Mouse (Mus musculus): ENCODE data around the gene Dock10. TPM values are rescaled to one million over a fixed set of nuclear protein-coding genes. Genes with fewer than 3 reads are reported as not detected.

Dock10 gene
- polyA plus RNA-seq, 2 experiments = 3.5 to 3.6 TPM

- Histone ChIP-seq H3K4me1 (replicated peaks; ENCODE audit: control insufficient read depth in 2 of 2, insufficient read depth in 2 of 2, low read length in 1 of 2) (no peaks in the 10 kb centered on the region), H3K9me3 (ENCODE audit: control insufficient read depth, low read length) (no peaks in the 10 kb centered on the region), H3K4me3 (ENCODE audit: insufficient read depth in 1 of 2, low read depth in 2 of 2, low read length in 2 of 2) (no peak overlapping the region), H3K9ac (replicated peaks) (no peak overlapping the region), H3K27ac (no peak overlapping the region), H3K36me3 (replicated peaks; ENCODE audit: control insufficient read depth, insufficient read depth, low read depth) (no peaks in the 10 kb centered on the region), H3K4me2 (ENCODE audit: low read depth) (no peak overlapping the region), H3K27me3 (ENCODE audit: control insufficient read depth, insufficient read depth, low read length) (no peaks in the 10 kb centered on the region)
- TF ChIP-seq EP300 (IDR thresholded peaks at IDR 0.05; ENCODE audit: low read depth) (no peak), CTCF (IDR thresholded peaks at IDR 0.05; ENCODE audit: low read depth) (no peak)
- DNase-seq (ENCODE audit: low read depth in 3 of 3, low spot score in 3 of 3) (no peak), ATAC-seq (ENCODE audit: insufficient read depth) (no peak)
- WGBS (ENCODE audit: insufficient replicate concordance) = 43% methylated on average over 1 of the region's 1 CpGs
Measured at GRCm38 (mm10) chr1:80676004-80676673, 82.2 kb downstream of the Dock10 start.

- Histone ChIP-seq H3K9ac (replicated peaks) (no peak overlapping the region), H3K4me1 (replicated peaks; ENCODE audit: control insufficient read depth in 2 of 2, insufficient read depth in 2 of 2, low read length in 1 of 2) (no peaks in the 10 kb centered on the region), H3K9me3 (ENCODE audit: control insufficient read depth, low read length) (no peaks in the 10 kb centered on the region), H3K27me3 (ENCODE audit: control insufficient read depth, insufficient read depth, low read length) (no peaks in the 10 kb centered on the region), H3K27ac (no peak overlapping the region), H3K4me2 (ENCODE audit: low read depth) (no peak overlapping the region), H3K4me3 (ENCODE audit: insufficient read depth in 1 of 2, low read depth in 2 of 2, low read length in 2 of 2) (no peak overlapping the region), H3K36me3 (replicated peaks; ENCODE audit: control insufficient read depth, insufficient read depth, low read depth) (no peaks in the 10 kb centered on the region)
- WGBS (ENCODE audit: insufficient replicate concordance) = 35% methylated on average over 3 of the region's 3 CpGs
- DNase-seq (ENCODE audit: low read depth in 3 of 3, low spot score in 3 of 3) (no peak), ATAC-seq (ENCODE audit: insufficient read depth) (no peak)
- TF ChIP-seq CTCF (IDR thresholded peaks at IDR 0.05; ENCODE audit: low read depth) (no peak), EP300 (IDR thresholded peaks at IDR 0.05; ENCODE audit: low read depth) (no peak)
Measured at GRCm38 (mm10) chr1:80671730-80672129, 86.6 kb downstream of the Dock10 start.

- ATAC-seq (ENCODE audit: insufficient read depth) (no peak), DNase-seq (ENCODE audit: low read depth in 3 of 3, low spot score in 3 of 3) (no peak)
- Histone ChIP-seq H3K27ac (no peak overlapping the region), H3K27me3 (ENCODE audit: control insufficient read depth, insufficient read depth, low read length) (no peaks in the 10 kb centered on the region), H3K9me3 (ENCODE audit: control insufficient read depth, low read length) (no peaks in the 10 kb centered on the region), H3K4me2 (ENCODE audit: low read depth) (no peak overlapping the region), H3K4me1 (replicated peaks; ENCODE audit: control insufficient read depth in 2 of 2, insufficient read depth in 2 of 2, low read length in 1 of 2) (no peaks in the 10 kb centered on the region), H3K36me3 (replicated peaks; ENCODE audit: control insufficient read depth, insufficient read depth, low read depth) (no peaks in the 10 kb centered on the region), H3K9ac (replicated peaks) (no peak overlapping the region), H3K4me3 (ENCODE audit: insufficient read depth in 1 of 2, low read depth in 2 of 2, low read length in 2 of 2) (no peak overlapping the region)
- TF ChIP-seq EP300 (IDR thresholded peaks at IDR 0.05; ENCODE audit: low read depth) (no peak), CTCF (IDR thresholded peaks at IDR 0.05; ENCODE audit: low read depth) (no peak)
- WGBS (ENCODE audit: insufficient replicate concordance) = 50% methylated on average over 5 of the region's 5 CpGs
Measured at GRCm38 (mm10) chr1:80671056-80671455, 87.3 kb downstream of the Dock10 start.

GRCm38 (mm10) chr1:80670387-80670786, 87.9 kb downstream of the Dock10 start:
- no peak overlapping the region for H3K9ac ChIP-seq (replicated peaks)
- no peaks in the 10 kb centered on the region for H3K4me1 ChIP-seq (replicated peaks; ENCODE audit: control insufficient read depth in 2 of 2, insufficient read depth in 2 of 2, low read length in 1 of 2)
- H3K36me3 ChIP-seq (replicated peaks; ENCODE audit: control insufficient read depth, insufficient read depth, low read depth) = no peaks in the 10 kb centered on the region
- no peak overlapping the region for H3K4me3 ChIP-seq (ENCODE audit: insufficient read depth in 1 of 2, low read depth in 2 of 2, low read length in 2 of 2)
- WGBS (ENCODE audit: insufficient replicate concordance) = 55% methylated on average over 7 of the region's 7 CpGs
- H3K9me3 ChIP-seq (ENCODE audit: control insufficient read depth, low read length) = no peaks in the 10 kb centered on the region
- no peak overlapping the region for H3K27ac ChIP-seq
- H3K27me3 ChIP-seq (ENCODE audit: control insufficient read depth, insufficient read depth, low read length) = no peaks in the 10 kb centered on the region
- TF ChIP-seq CTCF (IDR thresholded peaks at IDR 0.05; ENCODE audit: low read depth) (no peak), EP300 (IDR thresholded peaks at IDR 0.05; ENCODE audit: low read depth) (no peak)
- no peak for DNase-seq (ENCODE audit: low read depth in 3 of 3, low spot score in 3 of 3)
- ATAC-seq (ENCODE audit: insufficient read depth) = no peak
- H3K4me2 ChIP-seq (ENCODE audit: low read depth) = no peak overlapping the region

GRCm38 (mm10) chr1:80665761-80666160, 92.6 kb downstream of the Dock10 start:
- TF ChIP-seq CTCF (IDR thresholded peaks at IDR 0.05; ENCODE audit: low read depth) (no peak), EP300 (IDR thresholded peaks at IDR 0.05; ENCODE audit: low read depth) (no peak)
- DNase-seq (ENCODE audit: low read depth in 3 of 3, low spot score in 3 of 3) (no peak), ATAC-seq (ENCODE audit: insufficient read depth) (no peak)
- Histone ChIP-seq H3K9me3 (ENCODE audit: control insufficient read depth, low read length) (no peaks in the 10 kb centered on the region), H3K27me3 (ENCODE audit: control insufficient read depth, insufficient read depth, low read length) (no peaks in the 10 kb centered on the region), H3K27ac (no peak overlapping the region), H3K4me2 (ENCODE audit: low read depth) (no peak overlapping the region), H3K9ac (replicated peaks) (no peak overlapping the region), H3K4me3 (ENCODE audit: insufficient read depth in 1 of 2, low read depth in 2 of 2, low read length in 2 of 2) (no peak overlapping the region), H3K36me3 (replicated peaks; ENCODE audit: control insufficient read depth, insufficient read depth, low read depth) (no peaks in the 10 kb centered on the region), H3K4me1 (replicated peaks; ENCODE audit: control insufficient read depth in 2 of 2, insufficient read depth in 2 of 2, low read length in 1 of 2) (no peaks in the 10 kb centered on the region)
